Mouse (Mus musculus) CD4-positive, CD25-positive, alpha-beta regulatory T cell (primary cell): ENCODE measurements around the gene Pnma5. TPM values are rescaled to one million over a fixed set of nuclear protein-coding genes. Genes with fewer than 3 reads are reported as not detected.

Source experiments
- polyA plus RNA-seq: library from polyadenylated mRNA; unstranded; fragments of 100-300 nt; shearing (Covaris generic); gene quantifications from one replicate; pipeline ENCODE4 v1.2.1, GENCODE M21; 2017

Pnma5 gene
- not detected for polyA plus RNA-seq

DNA sequence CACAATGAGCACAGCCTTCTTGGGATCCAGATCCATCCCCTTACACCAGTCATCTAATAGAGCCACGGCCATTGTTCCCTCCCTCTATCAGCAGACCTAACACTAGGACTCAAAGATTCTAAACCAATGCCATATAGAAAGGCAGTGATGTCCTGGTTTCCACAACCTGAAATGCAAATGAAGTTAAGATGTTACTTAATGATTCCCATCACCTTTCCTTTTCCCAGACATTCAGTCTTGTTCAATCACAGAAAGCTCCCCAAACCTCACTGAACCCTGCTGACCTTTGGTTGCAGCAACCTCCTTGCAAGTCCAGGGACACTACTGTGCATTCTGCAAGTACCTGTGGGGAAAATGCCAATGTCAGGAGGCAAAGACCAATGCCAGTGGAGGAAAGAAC is at the start of gene Pnma5:
Gene Pnma5 (minus strand): TSS at position 101 of the 400 bp plus-strand sequence.

DNA sequence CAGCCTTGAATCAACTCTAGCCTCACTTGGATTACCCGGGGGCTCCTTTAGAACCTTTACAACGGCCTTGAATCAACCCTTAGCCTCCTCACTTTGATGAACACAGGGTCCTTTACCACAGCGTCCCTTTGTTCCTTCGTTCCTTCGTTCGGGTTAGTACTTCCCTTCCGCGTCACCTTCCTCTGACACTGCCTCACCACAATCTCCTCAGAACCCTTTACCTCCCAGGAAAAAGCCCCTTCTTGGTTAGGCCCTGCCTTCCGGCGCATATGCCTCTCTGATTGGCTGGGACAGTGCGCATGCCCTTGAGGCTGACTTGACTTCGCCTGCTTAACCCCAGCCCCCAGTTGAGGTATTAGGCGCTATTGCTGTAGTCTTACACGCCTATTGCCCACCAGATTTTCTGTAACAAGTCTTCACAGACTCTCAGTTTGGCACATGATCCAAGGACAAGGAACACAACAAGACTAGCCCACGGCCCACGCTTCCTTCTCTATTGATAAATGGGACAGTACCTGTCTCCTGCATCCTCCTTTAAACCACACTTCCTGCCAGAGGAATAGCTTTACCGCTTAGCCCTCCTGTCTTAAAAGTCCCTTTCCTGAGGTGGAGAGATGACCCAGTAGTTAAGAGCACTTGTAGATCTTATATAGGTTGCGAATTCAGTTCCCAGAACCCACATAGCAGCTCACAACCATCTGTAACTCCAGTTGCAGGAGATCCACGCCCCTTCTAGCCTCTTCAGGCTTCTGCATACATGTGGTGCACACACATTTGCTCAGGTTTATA is 45.6 kb upstream of the Pnma5 start, which contains the start of gene Xlr4a:
Gene Xlr4a (minus strand): TSS at position 212 of the 789 bp plus-strand sequence.

DNA sequence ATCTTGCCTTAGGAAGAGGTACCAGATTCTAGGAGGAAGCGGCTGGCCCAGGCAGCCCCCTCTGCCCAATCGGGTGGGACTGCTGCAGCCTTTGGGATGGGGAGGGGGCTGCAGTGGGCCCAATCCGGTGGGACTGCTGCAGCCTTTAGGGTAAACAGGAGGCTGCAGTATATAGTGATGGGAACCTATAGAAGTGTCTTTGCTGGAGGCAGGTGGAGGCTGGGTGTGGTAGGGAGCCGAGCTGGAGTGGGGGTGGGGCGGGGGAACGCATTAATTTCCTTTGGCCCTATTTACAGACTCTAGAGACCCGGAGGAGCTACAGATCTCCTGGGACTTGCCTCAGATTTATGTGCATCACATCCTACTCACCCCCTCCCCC is 27.5 kb upstream of the Pnma5 start, which contains the start of gene Pnma3:
Gene Pnma3 (plus strand): TSS at position 373 of the 379 bp plus-strand sequence.

DNA sequence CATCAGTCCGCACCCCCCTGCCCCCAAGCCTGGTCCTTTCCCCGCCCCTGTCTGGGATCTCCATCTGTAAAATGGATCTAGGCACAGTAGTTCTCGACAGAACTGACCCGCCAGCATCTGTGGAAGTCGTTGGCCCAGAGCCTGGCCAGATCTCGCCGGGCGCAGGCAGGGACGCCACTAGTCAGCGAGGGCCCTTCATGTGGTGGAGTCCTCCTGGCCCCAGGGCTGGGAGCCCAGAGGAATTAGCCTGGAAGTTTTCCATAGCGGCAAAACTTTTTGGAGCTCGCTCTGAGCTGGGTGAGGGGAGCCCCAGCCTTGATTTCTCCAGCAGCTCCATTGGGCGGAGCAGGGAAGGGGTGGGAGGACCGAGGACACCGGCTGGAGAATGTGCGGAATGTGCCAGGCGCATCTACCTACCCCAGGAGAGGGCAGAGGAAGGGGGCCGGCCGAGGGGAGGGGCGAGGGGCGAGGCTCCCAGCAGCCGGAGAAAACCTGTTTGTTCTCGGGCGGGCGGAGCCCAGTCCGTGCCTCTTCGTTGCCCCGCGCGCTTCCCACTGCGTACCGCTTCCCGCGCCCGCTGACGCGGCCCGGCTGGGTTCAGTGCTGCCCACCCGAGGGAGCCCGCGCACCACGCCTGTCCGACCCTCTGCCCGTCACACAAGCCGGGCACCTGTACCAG is 49.9 kb downstream of the Pnma5 start, which contains the start of gene Zfp185:
Gene Zfp185 (plus strand): TSS at position 499 of the 679 bp plus-strand sequence.

Other genes with a start within 250 kb of the Pnma5 start
- gene Gabrq, start 211.9 kb downstream of the Pnma5 start, polyA plus RNA-seq: not detected
- gene Cetn2, start 118.7 kb downstream of the Pnma5 start, polyA plus RNA-seq: 112 TPM
- 21.7 TPM for gene Nsdhl, start 118.5 kb downstream of the Pnma5 start, polyA plus RNA-seq
- not detected for gene Zfp185, start 49.8 kb downstream of the Pnma5 start, polyA plus RNA-seq
- gene Pnma3, start 27.7 kb upstream of the Pnma5 start, polyA plus RNA-seq: not detected
- gene Xlr4a, start 45.4 kb upstream of the Pnma5 start, polyA plus RNA-seq: 96.6 TPM
- 0.45 TPM for gene Xlr3a, start 60.0 kb upstream of the Pnma5 start, polyA plus RNA-seq
- 0.28 TPM for gene Gm14685, start 79.9 kb upstream of the Pnma5 start, polyA plus RNA-seq
- gene Xlr5b, start 111.7 kb upstream of the Pnma5 start, polyA plus RNA-seq: not detected
- gene DXBay18, start 112.3 kb upstream of the Pnma5 start, polyA plus RNA-seq: not detected
- not detected for gene Spin2d, start 139.9 kb upstream of the Pnma5 start, polyA plus RNA-seq
- gene Xlr3b, start 155.1 kb upstream of the Pnma5 start, polyA plus RNA-seq: 11.8 TPM
- 131 TPM for gene Xlr4b, start 177.2 kb upstream of the Pnma5 start, polyA plus RNA-seq
- gene F8a, start 191.2 kb upstream of the Pnma5 start, polyA plus RNA-seq: 20.3 TPM
- 81.2 TPM for gene Xlr4c, start 206.0 kb upstream of the Pnma5 start, polyA plus RNA-seq
- gene Xlr3c, start 228.3 kb upstream of the Pnma5 start, polyA plus RNA-seq: 0.23 TPM